Mouse (Mus musculus) liver, postnatal 0 days (tissue): ENCODE measurements around the gene Slc2a9.

Source experiments
- CTCF ChIP-seq: sonication (generic); IDR thresholded peaks from 2 replicates; pipeline ENCODE4 v1.5.1; 2016; ENCODE audit warnings: antibody characterized with exemption, low read depth
- EP300 ChIP-seq: IDR thresholded peaks from 2 replicates; pipeline ENCODE4 v1.6.1; 2016; ENCODE audit warnings: antibody characterized with exemption, low read depth, mild to moderate bottlenecking

DNA sequence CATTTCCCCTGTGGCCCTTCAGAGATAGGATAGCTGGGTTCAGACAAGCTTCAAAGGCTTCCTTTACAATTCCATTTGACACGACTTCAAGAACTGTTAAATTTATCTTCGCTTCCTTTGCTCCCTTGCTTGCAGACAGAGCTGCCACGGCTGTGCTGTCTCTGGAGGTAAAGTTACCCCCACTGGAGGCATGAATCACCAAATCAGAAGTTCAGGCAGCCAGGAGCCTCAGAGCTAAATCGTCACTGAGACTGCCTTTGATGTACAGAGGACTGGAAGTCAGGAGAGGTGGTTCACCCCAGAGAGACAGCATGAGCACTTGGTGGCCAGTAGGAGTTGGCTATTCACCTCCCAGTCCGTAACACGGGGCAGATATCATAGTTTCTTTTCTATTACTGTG lies 73.8 kb downstream of the Slc2a9 start:
- TF ChIP-seq EP300 (no peak), CTCF (no peak)
